Mouse (Mus musculus): ENCODE measurements around the gene Olfr1196.
"Not testable (repeated sequence)": the region's sequence is repeated elsewhere in the genome, so short reads cannot be mapped to it uniquely, and the experiment has no call there.

Olfr1196 gene

GRCm38 (mm10) chr2:88704497-88704896, at the start of gene Olfr1196:
Olfr1196 (minus strand) TSS chr2:88704597.
- DNase-seq (ENCODE audit: low spot score): no peak

- DNase-seq (ENCODE audit: low spot score): no peak
Observed at GRCm38 (mm10) chr2:88751270-88751669, 46.9 kb upstream of the Olfr1196 start, which contains the start of gene Olfr1198. Olfr1198 (minus strand) TSS chr2:88751370.

GRCm38 (mm10) chr2:88743379-88743778, 39.0 kb upstream of the Olfr1196 start:
- DNase-seq (ENCODE audit: low spot score): no peak

- no peak for DNase-seq (ENCODE audit: low spot score)
Observed at GRCm38 (mm10) chr2:88732266-88732665, 27.9 kb upstream of the Olfr1196 start, which contains the start of gene Olfr1197. Olfr1197 (minus strand) TSS chr2:88732366.

GRCm38 (mm10) chr2:88689087-88689486, 15.3 kb downstream of the Olfr1196 start, which contains the start of gene Olfr1195:
Olfr1195 (minus strand) TSS chr2:88689187.
- DNase-seq (ENCODE audit: low spot score): no peak

- not testable (repeated sequence) for DNase-seq (ENCODE audit: low spot score)
Observed at GRCm38 (mm10) chr2:88675328-88675727, 29.1 kb downstream of the Olfr1196 start, which contains the start of gene Olfr1193. Olfr1193 (plus strand) TSS chr2:88675628.

- DNase-seq (ENCODE audit: low spot score): no peak
Observed at GRCm38 (mm10) chr2:88648209-88648608, 56.2 kb downstream of the Olfr1196 start, which contains the start of gene Olfr1192-ps1. Olfr1192-ps1 (plus strand) TSS chr2:88648509.
